Mouse (Mus musculus): ENCODE measurements around the gene Fhl3. TPM values are rescaled to one million over a fixed set of nuclear protein-coding genes. Genes with fewer than 3 reads are reported as not detected.

Gene Fhl3
- polyA plus RNA-seq, 1 experiment from 2014 or later: 3.3 TPM

- 95% methylated on average over 4 of the region's 4 CpGs for WGBS
- no peaks in the 10 kb centered on the region for H3K9me3 ChIP-seq (replicated peaks)
- H3K4me1 ChIP-seq: peaks cover 18% of the 10 kb centered on the region
- H3K9ac ChIP-seq: no peak overlapping the region
- H3K4me3 ChIP-seq: no peak overlapping the region
- ATAC-seq (ENCODE audit: low FRiP score): no peak
- H3K36me3 ChIP-seq: peaks cover 76% of the 10 kb centered on the region
- no peak overlapping the region for H3K27ac ChIP-seq
- no peaks in the 10 kb centered on the region for H3K27me3 ChIP-seq
- no peak overlapping the region for H3K4me2 ChIP-seq (replicated peaks)
These were observed 18.6 kb downstream of the Fhl3 start for GRCm38 (mm10) chr4:124719101-124719500.

DNA sequence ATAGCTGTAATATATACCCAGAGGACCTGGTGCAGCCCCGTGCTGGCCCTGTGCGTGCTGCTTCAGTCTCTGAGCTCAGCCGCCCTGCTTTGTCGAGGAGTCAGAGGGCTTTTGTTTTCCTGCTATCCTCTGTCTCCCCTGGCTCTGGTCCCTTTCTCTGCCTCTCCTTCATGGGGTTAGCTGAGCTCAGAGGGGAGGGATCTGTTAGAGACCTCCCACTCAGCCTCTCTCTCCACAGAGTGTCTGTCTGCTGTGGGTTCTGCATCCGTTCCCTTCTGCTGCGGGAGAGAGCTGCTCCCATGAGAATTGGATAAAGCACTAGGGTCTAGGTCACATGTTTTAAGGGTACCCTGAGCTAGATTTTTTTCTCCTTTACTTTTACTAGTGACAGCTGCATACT, 25.6 kb downstream of the Fhl3 start:
- 85% methylated on average over 6 of the region's 6 CpGs for whole genome bisulfite sequencing
- H3K27me3 ChIP-seq: no peaks in the 10 kb centered on the region
- no peak overlapping the region for H3K9ac ChIP-seq
- no peak overlapping the region for H3K4me3 ChIP-seq
- H3K27ac ChIP-seq: no peak overlapping the region
- no peaks in the 10 kb centered on the region for H3K4me1 ChIP-seq
- peaks cover 96% of the 10 kb centered on the region for H3K36me3 ChIP-seq
- H3K4me2 ChIP-seq (replicated peaks): no peak overlapping the region
- no peak for ATAC-seq (ENCODE audit: low FRiP score)
- no peaks in the 10 kb centered on the region for H3K9me3 ChIP-seq (replicated peaks)

- Histone ChIP-seq H3K27me3 (no peaks in the 10 kb centered on the region), H3K36me3 (peaks cover 16% of the 10 kb centered on the region; the same call in 1 of the 2 replicates), H3K4me1 (peaks cover 12% of the 10 kb centered on the region), H3K9me3 (replicated peaks) (no peaks in the 10 kb centered on the region), H3K27ac (peak overlapping the region; percentile 57; the same call in 1 of the 2 replicates), H3K9ac (no peak overlapping the region), H3K4me2 (replicated peaks) (no peak overlapping the region), H3K4me3 (no peak overlapping the region)
- WGBS: 81% methylated on average over 2 of the region's 2 CpGs
- ATAC-seq (ENCODE audit: low FRiP score): no peak
These were observed 36.5 kb downstream of the Fhl3 start for GRCm38 (mm10) chr4:124736952-124737351.

- peaks cover 17% of the 10 kb centered on the region for H3K4me1 ChIP-seq
- peaks cover 12% of the 10 kb centered on the region; the same call in 1 of the 2 replicates for H3K36me3 ChIP-seq
- peak overlapping the region; percentile 57; the same call in 1 of the 2 replicates for H3K27ac ChIP-seq
- 83% methylated on average over 5 of the region's 5 CpGs for WGBS
- ATAC-seq (ENCODE audit: low FRiP score): no peak
- H3K9me3 ChIP-seq (replicated peaks): no peaks in the 10 kb centered on the region
- H3K4me3 ChIP-seq: no peak overlapping the region
- H3K9ac ChIP-seq: no peak overlapping the region
- no peak overlapping the region for H3K4me2 ChIP-seq (replicated peaks)
- H3K27me3 ChIP-seq: no peaks in the 10 kb centered on the region
These were observed 37.0 kb downstream of the Fhl3 start for GRCm38 (mm10) chr4:124737486-124737885.

DNA sequence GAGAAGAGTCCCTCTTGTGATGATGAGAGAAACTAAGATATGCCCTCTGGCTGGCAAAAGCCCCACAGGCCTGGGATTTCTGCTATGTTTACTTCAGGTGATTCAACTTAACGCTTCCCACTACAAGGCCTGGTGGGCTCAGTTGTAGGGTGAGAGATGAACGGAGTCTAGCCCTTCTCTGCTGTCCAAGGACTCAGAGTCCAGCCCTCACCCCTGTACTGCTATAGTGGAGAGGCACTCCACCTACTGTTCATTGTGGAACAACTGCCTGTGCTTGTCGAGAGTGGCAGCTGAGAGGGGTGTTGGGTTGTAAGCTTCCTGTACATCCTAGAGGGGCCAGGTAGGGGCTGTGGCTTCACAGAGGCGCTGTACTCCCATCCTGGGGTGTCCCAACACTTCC, 37.5 kb downstream of the Fhl3 start:
- Histone ChIP-seq H3K9me3 (replicated peaks) (no peaks in the 10 kb centered on the region), H3K9ac (no peak overlapping the region), H3K36me3 (peaks cover 8% of the 10 kb centered on the region; the same call in 1 of the 2 replicates), H3K4me1 (peaks cover 17% of the 10 kb centered on the region), H3K27ac (no peak overlapping the region), H3K27me3 (no peaks in the 10 kb centered on the region), H3K4me2 (replicated peaks) (no peak overlapping the region), H3K4me3 (no peak overlapping the region)
- no peak for ATAC-seq (ENCODE audit: low FRiP score)
- 61% methylated on average over 4 of the region's 4 CpGs for WGBS

- ATAC-seq (ENCODE audit: low FRiP score): no peak
- no peaks in the 10 kb centered on the region for H3K27me3 ChIP-seq
- H3K4me3 ChIP-seq: no peak overlapping the region
- no peak overlapping the region for H3K27ac ChIP-seq
- no peak overlapping the region for H3K9ac ChIP-seq
- H3K4me1 ChIP-seq: peaks cover 17% of the 10 kb centered on the region
- peaks cover under 1% of the 10 kb centered on the region; the same call in 1 of the 2 replicates for H3K36me3 ChIP-seq
- H3K4me2 ChIP-seq (replicated peaks): no peak overlapping the region
- H3K9me3 ChIP-seq (replicated peaks): no peaks in the 10 kb centered on the region
- WGBS: 66% methylated on average over 1 of the region's 1 CpGs
These were observed 38.3 kb downstream of the Fhl3 start for GRCm38 (mm10) chr4:124738783-124739182.

- Histone ChIP-seq H3K4me3 (peak within 1 kb of the TSS; percentile 58), H3K4me2 (replicated peaks) (peak within 1 kb of the TSS; percentile 78), H3K9me3 (replicated peaks) (no peaks in the 10 kb centered on the region), H3K27ac (no peak within 1 kb of the TSS), H3K27me3 (no peaks in the 10 kb centered on the region), H3K36me3 (peaks cover 6% of the 10 kb centered on the region; the same call in 1 of the 2 replicates), H3K9ac (peak within 1 kb of the TSS; percentile 69), H3K4me1 (peaks cover 17% of the 10 kb centered on the region)
- ATAC-seq (ENCODE audit: low FRiP score): peak; percentile 88
- WGBS: 19% methylated on average over 25 of the region's 25 CpGs
These were observed 41.2 kb downstream of the Fhl3 start, which contains the start of gene Inpp5b for GRCm38 (mm10) chr4:124741376-124742343. Gene Inpp5b (plus strand): TSS chr4:124741850.

- no peaks in the 10 kb centered on the region for H3K9me3 ChIP-seq (replicated peaks)
- H3K4me3 ChIP-seq: no peak overlapping the region
- ATAC-seq (ENCODE audit: low FRiP score): no peak
- peaks cover 6% of the 10 kb centered on the region; the same call in 1 of the 2 replicates for H3K36me3 ChIP-seq
- no peaks in the 10 kb centered on the region for H3K27me3 ChIP-seq
- peaks cover 11% of the 10 kb centered on the region for H3K4me1 ChIP-seq
- WGBS: 87% methylated on average over 11 of the region's 11 CpGs
- H3K9ac ChIP-seq: no peak overlapping the region
- H3K27ac ChIP-seq: no peak overlapping the region
- no peak overlapping the region for H3K4me2 ChIP-seq (replicated peaks)
These were observed 42.3 kb downstream of the Fhl3 start for GRCm38 (mm10) chr4:124742839-124743238.

GRCm38 (mm10) chr4:124746577-124746976, 46.1 kb downstream of the Fhl3 start:
- 77% methylated on average over 7 of the region's 7 CpGs for WGBS
- Histone ChIP-seq H3K9me3 (replicated peaks) (no peaks in the 10 kb centered on the region), H3K4me1 (peaks cover 13% of the 10 kb centered on the region), H3K4me3 (no peak overlapping the region), H3K4me2 (replicated peaks) (no peak overlapping the region), H3K9ac (no peak overlapping the region), H3K27me3 (peaks cover 10% of the 10 kb centered on the region), H3K27ac (no peak overlapping the region), H3K36me3 (peaks cover 6% of the 10 kb centered on the region; the same call in 1 of the 2 replicates)
- ATAC-seq (ENCODE audit: low FRiP score): no peak

DNA sequence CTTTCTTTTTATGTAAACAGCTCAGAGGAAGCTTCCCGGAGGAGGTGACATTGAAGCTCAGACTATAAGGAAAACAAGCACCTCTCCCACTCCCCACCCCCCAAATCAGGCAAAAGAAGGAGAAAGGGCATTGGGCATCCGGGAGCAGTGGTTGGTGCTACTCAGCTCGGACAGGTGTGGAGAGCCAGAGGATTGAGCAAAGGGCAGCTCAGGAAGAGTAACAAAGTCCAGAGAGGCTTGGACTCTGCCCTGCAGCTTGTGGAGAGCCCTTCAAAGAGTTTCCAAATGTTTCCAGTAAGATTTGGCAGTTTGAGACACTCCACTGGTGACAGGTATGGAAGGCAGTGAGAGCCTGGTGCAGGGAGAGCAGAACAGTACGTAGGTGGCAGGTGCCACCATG, 47.4 kb downstream of the Fhl3 start:
- peaks cover 10% of the 10 kb centered on the region for H3K27me3 ChIP-seq
- H3K27ac ChIP-seq: no peak overlapping the region
- peaks cover 16% of the 10 kb centered on the region for H3K4me1 ChIP-seq
- no peak overlapping the region for H3K9ac ChIP-seq
- peaks cover 6% of the 10 kb centered on the region; the same call in 1 of the 2 replicates for H3K36me3 ChIP-seq
- ATAC-seq (ENCODE audit: low FRiP score): no peak
- H3K4me3 ChIP-seq: no peak overlapping the region
- H3K4me2 ChIP-seq (replicated peaks): no peak overlapping the region
- WGBS: 61% methylated on average over 4 of the region's 4 CpGs
- H3K9me3 ChIP-seq (replicated peaks): no peaks in the 10 kb centered on the region

GRCm38 (mm10) chr4:124751300-124752250, 51.1 kb downstream of the Fhl3 start:
- no peaks in the 10 kb centered on the region for H3K9me3 ChIP-seq (replicated peaks)
- peaks cover 16% of the 10 kb centered on the region for H3K4me1 ChIP-seq
- H3K9ac ChIP-seq: peak overlapping the region; percentile 77
- peak; percentile 100 for ATAC-seq (ENCODE audit: low FRiP score)
- H3K27me3 ChIP-seq: peaks cover 10% of the 10 kb centered on the region
- H3K27ac ChIP-seq: no peak overlapping the region
- no peaks in the 10 kb centered on the region; the same call in 1 of the 2 replicates for H3K36me3 ChIP-seq
- peak overlapping the region; percentile 98 for H3K4me2 ChIP-seq (replicated peaks)
- under 1% methylated on average over 75 of the region's 75 CpGs for WGBS
- peak overlapping the region; percentile 59 for H3K4me3 ChIP-seq
